14 mouse cellular contexts compared by ENCODE assay signal in the genomic region with DNA sequence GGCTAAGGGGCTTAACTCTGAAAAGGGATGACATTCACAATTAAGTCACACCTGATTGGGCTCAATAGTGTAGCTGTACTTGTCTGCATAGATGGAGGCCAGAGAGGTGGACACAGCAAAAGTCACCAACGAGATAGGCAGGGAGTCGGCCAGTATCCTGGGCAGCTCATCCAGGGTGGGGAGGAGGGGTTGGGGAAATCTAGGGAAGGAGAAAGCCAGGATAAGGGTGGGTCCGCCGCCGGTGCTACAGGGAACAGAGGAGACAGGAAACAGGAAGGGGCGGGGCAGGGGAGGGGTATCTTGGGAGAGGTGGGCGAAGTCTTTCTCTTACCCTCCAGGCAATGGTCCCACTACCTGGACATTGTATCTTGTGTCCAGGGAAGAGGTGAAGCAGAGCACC. TPM values are rescaled to one million over a fixed set of nuclear protein-coding genes. Genes with fewer than 3 reads are reported as not detected.
A peak's percentile ranks its signal among the peaks of the same experiment; 100 is the strongest.
DNase-seq lines count a peak whose midpoint lies in the region; ATAC-seq and TF ChIP-seq lines count a peak whose summit lies in the region.
"Had no signal": no experiment of that assay in that cellular context is flagged by ENCODE, and none has a peak within 500 bp of the region (broad histone marks: within the 10 kb centered on the region; RNA-seq: fewer than 3 reads in every experiment).

No protein-coding gene starts in this region.

- no peak for TF ChIP-seq CTCF in ES-Bruce4 (IDR thresholded peaks at IDR 0.05; ENCODE audit: low read depth, low read length)

- no peak overlapping the region for H3K27ac ChIP-seq in forebrain, embryonic 10.5 days
- no peak overlapping the region for H3K27ac ChIP-seq in forebrain, embryonic 14.5 days (ENCODE audit: low read depth, low read length)
- no peak overlapping the region for H3K27ac ChIP-seq in kidney, embryonic 14.5 days (ENCODE audit: low read depth, low read length)
- H3K27ac ChIP-seq in ES-Bruce4 (ENCODE audit: insufficient read depth, low read length) = no peak overlapping the region
- H3K27ac ChIP-seq in limb, embryonic 12.5 days = no peak overlapping the region
- H3K27ac ChIP-seq: hindbrain, embryonic 15.5 days; left cerebral cortex, adult 2 months had no signal

- peaks cover 86% of the 10 kb centered on the region for H3K27me3 ChIP-seq in forebrain, embryonic 10.5 days (ENCODE audit: poor library complexity, severe bottlenecking)
- peaks cover 56% of the 10 kb centered on the region for H3K27me3 ChIP-seq in forebrain, embryonic 14.5 days (replicated peaks; ENCODE audit: control insufficient read depth, insufficient read depth, low read length)
- peaks cover 37% of the 10 kb centered on the region for H3K27me3 ChIP-seq in kidney, embryonic 14.5 days (ENCODE audit: control insufficient read depth, insufficient read depth, low read length)
- H3K27me3 ChIP-seq in ES-Bruce4 (ENCODE audit: control insufficient read depth, insufficient read depth, low read length, poor library complexity, severe bottlenecking) = no peaks in the 10 kb centered on the region; the same call in 1 of the 2 replicates
- H3K27me3 ChIP-seq in limb, embryonic 12.5 days = peaks cover 65% of the 10 kb centered on the region

- no peak overlapping the region for H3K9ac ChIP-seq in forebrain, embryonic 14.5 days (ENCODE audit: low read length)
- no peak overlapping the region for H3K9ac ChIP-seq in kidney, embryonic 14.5 days (ENCODE audit: low read depth, low read length)
- peak overlapping the region; percentile 55 for H3K9ac ChIP-seq in ES-Bruce4 (ENCODE audit: low read depth, poor library complexity, severe bottlenecking)
- H3K9ac ChIP-seq in limb, embryonic 12.5 days (replicated peaks) = no peak overlapping the region; the same call in 1 of the 2 replicates
- H3K9ac ChIP-seq: hindbrain, embryonic 15.5 days had no signal

- no peak overlapping the region for H3K4me2 ChIP-seq in forebrain, embryonic 14.5 days (ENCODE audit: low read length)
- peak overlapping the region; percentile 19 for H3K4me2 ChIP-seq in kidney, embryonic 14.5 days (replicated peaks; ENCODE audit: low read depth, low read length)
- peak overlapping the region; percentile 53 for H3K4me2 ChIP-seq in limb, embryonic 12.5 days

- H3K9me3 ChIP-seq in forebrain, embryonic 10.5 days = no peaks in the 10 kb centered on the region
- H3K9me3 ChIP-seq in forebrain, embryonic 14.5 days (replicated peaks; ENCODE audit: control insufficient read depth, low read length) = no peaks in the 10 kb centered on the region
- H3K9me3 ChIP-seq in kidney, embryonic 14.5 days (ENCODE audit: control insufficient read depth, low read length) = no peaks in the 10 kb centered on the region
- no peaks in the 10 kb centered on the region for H3K9me3 ChIP-seq in ES-Bruce4 (replicated peaks; ENCODE audit: control insufficient read depth, insufficient read depth, low read length, poor library complexity, severe bottlenecking)
- H3K9me3 ChIP-seq in limb, embryonic 12.5 days = no peaks in the 10 kb centered on the region
- H3K9me3 ChIP-seq: hindbrain, embryonic 15.5 days had no signal

- peaks cover 45% of the 10 kb centered on the region for H3K4me1 ChIP-seq in forebrain, embryonic 10.5 days
- H3K4me1 ChIP-seq in forebrain, embryonic 14.5 days (ENCODE audit: control insufficient read depth, insufficient read depth, low read length) = peaks cover 9% of the 10 kb centered on the region
- H3K4me1 ChIP-seq in kidney, embryonic 14.5 days (ENCODE audit: control insufficient read depth, insufficient read depth, low read length) = peaks cover 24% of the 10 kb centered on the region
- peaks cover 4% of the 10 kb centered on the region for H3K4me1 ChIP-seq in ES-Bruce4 (ENCODE audit: control insufficient read depth, insufficient read depth, low read length)
- H3K4me1 ChIP-seq in limb, embryonic 12.5 days (replicated peaks) = peaks cover 28% of the 10 kb centered on the region

- TF ChIP-seq EP300 in ES-Bruce4 (IDR thresholded peaks at IDR 0.05; ENCODE audit: insufficient read depth, low read depth, low read length) = 0 out of 2 replicates have a peak, but pooled peaks have one; percentile 11

- no peaks in the 10 kb centered on the region for H3K36me3 ChIP-seq in forebrain, embryonic 10.5 days (replicated peaks)
- H3K36me3 ChIP-seq in forebrain, embryonic 14.5 days (ENCODE audit: control insufficient read depth, insufficient read depth, low read length) = peaks cover 6% of the 10 kb centered on the region; the same call in 1 of the 2 replicates
- no peaks in the 10 kb centered on the region for H3K36me3 ChIP-seq in kidney, embryonic 14.5 days (ENCODE audit: control insufficient read depth, insufficient read depth, low read length)
- no peaks in the 10 kb centered on the region for H3K36me3 ChIP-seq in ES-Bruce4 (ENCODE audit: control insufficient read depth, insufficient read depth, low read length, poor library complexity, severe bottlenecking)
- H3K36me3 ChIP-seq in limb, embryonic 12.5 days = no peaks in the 10 kb centered on the region; the same call in 1 of the 2 replicates

- no peak for TF ChIP-seq POLR2A in ES-Bruce4 (IDR thresholded peaks at IDR 0.05; ENCODE audit: insufficient read depth, low read length)

- H3K4me3 ChIP-seq in forebrain, embryonic 10.5 days = peak overlapping the region; percentile 35
- no peak overlapping the region for H3K4me3 ChIP-seq in forebrain, embryonic 14.5 days (ENCODE audit: low read depth, low read length)
- 0 out of 2 replicates have a peak overlapping the region, but pooled peaks have one; percentile 1 for H3K4me3 ChIP-seq in kidney, embryonic 14.5 days (ENCODE audit: low read length)
- H3K4me3 ChIP-seq in ES-Bruce4 (ENCODE audit: low read depth, low read length) = peak overlapping the region; percentile 70
- peak overlapping the region; percentile 20 for H3K4me3 ChIP-seq in limb, embryonic 12.5 days (replicated peaks)
- H3K4me3 ChIP-seq: hindbrain, embryonic 15.5 days; left cerebral cortex, adult 2 months had no signal

- ATAC-seq in forebrain, embryonic 14.5 days = no peak
- ATAC-seq in kidney, embryonic 14.5 days (ENCODE audit: low FRiP score, low TSS enrichment) = no peak
- ATAC-seq in limb, embryonic 12.5 days (ENCODE audit: insufficient number of reproducible peaks, insufficient read depth, low FRiP score, low TSS enrichment, low read depth) = no peak
- ATAC-seq in activated CD4-positive, CD25-positive, alpha-beta regulatory T cell, adult 4 months = no peak
- ATAC-seq: lung, postnatal 0 days had no signal

- WGBS in forebrain, embryonic 10.5 days = 6% methylated on average over 7 of the region's 7 CpGs
- 3% methylated on average over 7 of the region's 7 CpGs for WGBS in forebrain, embryonic 14.5 days
- 6% methylated on average over 7 of the region's 7 CpGs for WGBS in kidney, embryonic 14.5 days
- WGBS in limb, embryonic 12.5 days = 7% methylated on average over 7 of the region's 7 CpGs

- DNase-seq in forebrain, embryonic 10.5 days (ENCODE audit: extremely low spot score, low spot score) = no peak
- no peak for DNase-seq in forebrain, embryonic 14.5 days (ENCODE audit: low spot score)
- no peak for DNase-seq in kidney, postnatal 25 days
- DNase-seq in spleen, adult 12 weeks (ENCODE audit: low spot score) = no peak
- DNase-seq: gastrocnemius, postnatal 14 days; kidney, postnatal 36 days; thymus, postnatal 25 days had no signal

RNA-seq across cellular contexts. Expression of gene Slc26a10, which starts 3.7 kb away (rescaled TPM):
- polyA plus RNA-seq in forebrain, embryonic 10.5 days (2016; fragmentation: Nextera tagmentation; extraction: Ambion mirVana) = 1.9 and 2.0 TPM in 2 replicates
- polyA plus RNA-seq in forebrain, embryonic 14.5 days (2014; fragmentation: Nextera tagmentation; extraction: Ambion mirVana) = 0.69 and 0.95 TPM in 2 replicates
- polyA plus RNA-seq in kidney, embryonic 14.5 days (2014; fragmentation: Nextera tagmentation; extraction: Ambion mirVana) = 2.0 and 2.3 TPM in 2 replicates
- 24.6 and 35.2 TPM in 2 replicates for polyA plus RNA-seq in ES-Bruce4 (2011; ENCODE audit: insufficient read depth, insufficient read length, low read depth, missing spikeins)
- polyA plus RNA-seq in limb, embryonic 12.5 days (2016; fragmentation: Nextera tagmentation; extraction: Ambion mirVana) = 3.4 and 3.5 TPM in 2 replicates
- polyA plus RNA-seq in activated CD4-positive, CD25-positive, alpha-beta regulatory T cell, adult 4 months (2017; shearing (Covaris generic)) = 1 to 10 TPM; 2.5 to 2.7 TPM

RNA-seq across cellular contexts. Expression of gene B4galnt1, which starts 11.7 kb away (rescaled TPM):
- 4.0 and 5.0 TPM in 2 replicates for polyA plus RNA-seq in forebrain, embryonic 10.5 days (2016; fragmentation: Nextera tagmentation; extraction: Ambion mirVana)
- 30.7 and 46.8 TPM in 2 replicates for polyA plus RNA-seq in forebrain, embryonic 14.5 days (2014; fragmentation: Nextera tagmentation; extraction: Ambion mirVana)
- 6.2 and 8.7 TPM in 2 replicates for polyA plus RNA-seq in kidney, embryonic 14.5 days (2014; fragmentation: Nextera tagmentation; extraction: Ambion mirVana)
- polyA plus RNA-seq in ES-Bruce4 (2011; ENCODE audit: insufficient read depth, insufficient read length, low read depth, missing spikeins) = 7.7 and 9.5 TPM in 2 replicates
- polyA plus RNA-seq in limb, embryonic 12.5 days (2016; fragmentation: Nextera tagmentation; extraction: Ambion mirVana) = 4.3 and 5.0 TPM in 2 replicates
- polyA plus RNA-seq in activated CD4-positive, CD25-positive, alpha-beta regulatory T cell, adult 4 months (2017; shearing (Covaris generic)) = 100 to 1,000 TPM; 152 to 209 TPM

RNA-seq across cellular contexts. Expression of gene Arhgef25, which starts 13.1 kb away (rescaled TPM):
- polyA plus RNA-seq in forebrain, embryonic 10.5 days (2016; fragmentation: Nextera tagmentation; extraction: Ambion mirVana) = 23.7 and 25.7 TPM in 2 replicates
- polyA plus RNA-seq in forebrain, embryonic 14.5 days (2014; fragmentation: Nextera tagmentation; extraction: Ambion mirVana) = 21.4 and 22.9 TPM in 2 replicates
- polyA plus RNA-seq in kidney, embryonic 14.5 days (2014; fragmentation: Nextera tagmentation; extraction: Ambion mirVana) = 31.0 and 32.9 TPM in 2 replicates
- 50.9 and 54.3 TPM in 2 replicates for polyA plus RNA-seq in ES-Bruce4 (2011; ENCODE audit: insufficient read depth, insufficient read length, low read depth, missing spikeins)
- polyA plus RNA-seq in limb, embryonic 12.5 days (2016; fragmentation: Nextera tagmentation; extraction: Ambion mirVana) = 67.5 and 74.1 TPM in 2 replicates
- polyA plus RNA-seq in activated CD4-positive, CD25-positive, alpha-beta regulatory T cell, adult 4 months (2017; shearing (Covaris generic)) = not detected

RNA-seq across cellular contexts. Expression of gene Dtx3, which starts 18.8 kb away (rescaled TPM):
- polyA plus RNA-seq in forebrain, embryonic 10.5 days (2016; fragmentation: Nextera tagmentation; extraction: Ambion mirVana) = 106 and 108 TPM in 2 replicates
- 148 and 187 TPM in 2 replicates for polyA plus RNA-seq in forebrain, embryonic 14.5 days (2014; fragmentation: Nextera tagmentation; extraction: Ambion mirVana)
- 107 and 117 TPM in 2 replicates for polyA plus RNA-seq in kidney, embryonic 14.5 days (2014; fragmentation: Nextera tagmentation; extraction: Ambion mirVana)
- 49.8 and 50.8 TPM in 2 replicates for polyA plus RNA-seq in ES-Bruce4 (2011; ENCODE audit: insufficient read depth, insufficient read length, low read depth, missing spikeins)
- polyA plus RNA-seq in limb, embryonic 12.5 days (2016; fragmentation: Nextera tagmentation; extraction: Ambion mirVana) = 150 and 166 TPM in 2 replicates
- polyA plus RNA-seq in activated CD4-positive, CD25-positive, alpha-beta regulatory T cell, adult 4 months (2017; shearing (Covaris generic)) = 10 to 100 TPM; 40.6 to 42.9 TPM

RNA-seq across cellular contexts. Expression of gene Pip4k2c, which starts 34.6 kb away (rescaled TPM):
- polyA plus RNA-seq in forebrain, embryonic 10.5 days (2016; fragmentation: Nextera tagmentation; extraction: Ambion mirVana) = 21.3 and 21.4 TPM in 2 replicates
- polyA plus RNA-seq in forebrain, embryonic 14.5 days (2014; fragmentation: Nextera tagmentation; extraction: Ambion mirVana) = 15.3 and 17.4 TPM in 2 replicates
- 19.2 and 31.0 TPM in 2 replicates for polyA plus RNA-seq in kidney, embryonic 14.5 days (2014; fragmentation: Nextera tagmentation; extraction: Ambion mirVana)
- polyA plus RNA-seq in ES-Bruce4 (2011; ENCODE audit: insufficient read depth, insufficient read length, low read depth, missing spikeins) = 36.7 and 39.2 TPM in 2 replicates
- 27.3 and 28.0 TPM in 2 replicates for polyA plus RNA-seq in limb, embryonic 12.5 days (2016; fragmentation: Nextera tagmentation; extraction: Ambion mirVana)
- 10 to 100 TPM; 24.2 to 27.8 TPM for polyA plus RNA-seq in activated CD4-positive, CD25-positive, alpha-beta regulatory T cell, adult 4 months (2017; shearing (Covaris generic))

Comparison
In these comparisons a context has a peak if more than half of its experiments do, and no peak if none do; other contexts are left out.
1. RNA of gene Arhgef25, which starts 13.1 kb away (polyA plus RNA-seq): 67.5 to 74.1 TPM in limb, embryonic 12.5 days, 50.9 to 54.3 TPM in ES-Bruce4, 31.0 to 32.9 TPM in kidney, embryonic 14.5 days, 23.7 to 25.7 TPM in forebrain, embryonic 10.5 days and 21.4 to 22.9 TPM in forebrain, embryonic 14.5 days; not detected in activated CD4-positive, CD25-positive, alpha-beta regulatory T cell, adult 4 months; every median in the first group is over 10 times any median in the second.